Mouse (Mus musculus): ENCODE data around the gene Scaf1. TPM values are rescaled to one million over a fixed set of nuclear protein-coding genes. Genes with fewer than 3 reads are reported as not detected.
A peak's percentile ranks its signal among the peaks of the same experiment; 100 is the strongest.

Gene Scaf1
- polyA plus RNA-seq, 1 experiment: 25.1 TPM

- TF ChIP-seq POLR2A (IDR thresholded peaks at IDR 0.05; ENCODE audit: control insufficient read depth, low read depth, low read length) (no peak), CTCF (IDR thresholded peaks at IDR 0.05; ENCODE audit: control insufficient read depth, insufficient read depth, insufficient replicate concordance, low read depth, low read length) (no peak)
- no peak overlapping the region for H3K4me3 ChIP-seq (ENCODE audit: control insufficient read depth, low read depth, low read length)
- no peaks in the 10 kb centered on the region for H3K27me3 ChIP-seq (ENCODE audit: control insufficient read depth, insufficient read depth, low read length)
- H3K36me3 ChIP-seq (ENCODE audit: control insufficient read depth, insufficient read depth, low read length): peaks cover 3% of the 10 kb centered on the region
- H3K27ac ChIP-seq (ENCODE audit: control insufficient read depth, insufficient read depth, low read depth, low read length): no peak overlapping the region
- H3K4me1 ChIP-seq (ENCODE audit: control insufficient read depth, insufficient read depth, low read length): no peaks in the 10 kb centered on the region
Observed at GRCm38 (mm10) chr7:45005321-45005992, 10.7 kb downstream of the Scaf1 start.

DNA sequence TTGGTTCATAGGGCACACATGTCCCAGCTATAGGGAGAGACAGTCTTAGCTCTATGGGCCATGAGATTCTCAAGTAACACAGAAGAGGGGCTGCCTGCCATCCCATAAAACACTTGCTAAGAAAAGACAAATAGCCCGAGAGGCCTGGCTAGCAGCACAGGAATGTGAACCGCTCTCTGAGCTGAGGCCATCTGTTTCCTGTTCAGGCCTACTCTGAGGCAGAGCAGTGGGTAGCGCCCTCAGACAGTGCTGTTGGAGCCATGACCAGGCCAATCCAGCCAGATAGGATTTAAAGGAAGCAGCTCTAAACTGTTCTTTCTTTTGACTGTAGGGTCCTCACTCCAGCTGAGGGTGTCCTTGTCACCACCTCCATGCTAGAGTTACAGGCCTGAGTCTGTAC, 11.6 kb downstream of the Scaf1 start:
- peaks cover 4% of the 10 kb centered on the region for H3K4me1 ChIP-seq (ENCODE audit: control insufficient read depth, insufficient read depth, low read length)
- TF ChIP-seq CTCF (IDR thresholded peaks at IDR 0.05; ENCODE audit: control insufficient read depth, insufficient read depth, insufficient replicate concordance, low read depth, low read length) (no peak), POLR2A (IDR thresholded peaks at IDR 0.05; ENCODE audit: control insufficient read depth, low read depth, low read length) (no peak)
- H3K4me3 ChIP-seq (ENCODE audit: control insufficient read depth, low read depth, low read length): no peak overlapping the region
- H3K27ac ChIP-seq (ENCODE audit: control insufficient read depth, insufficient read depth, low read depth, low read length): no peak overlapping the region
- H3K36me3 ChIP-seq (ENCODE audit: control insufficient read depth, insufficient read depth, low read length): peaks cover 5% of the 10 kb centered on the region
- H3K27me3 ChIP-seq (ENCODE audit: control insufficient read depth, insufficient read depth, low read length): no peaks in the 10 kb centered on the region

- peaks cover 10% of the 10 kb centered on the region for H3K4me1 ChIP-seq (ENCODE audit: control insufficient read depth, insufficient read depth, low read length)
- no peak for TF ChIP-seq CTCF (IDR thresholded peaks at IDR 0.05; ENCODE audit: control insufficient read depth, insufficient read depth, insufficient replicate concordance, low read depth, low read length)
- TF ChIP-seq POLR2A (IDR thresholded peaks at IDR 0.05; ENCODE audit: control insufficient read depth, low read depth, low read length): peak; percentile 4; the same call in 1 of the 2 replicates
- H3K4me3 ChIP-seq (ENCODE audit: control insufficient read depth, low read depth, low read length): no peak overlapping the region
- H3K36me3 ChIP-seq (ENCODE audit: control insufficient read depth, insufficient read depth, low read length): peaks cover 5% of the 10 kb centered on the region
- no peak overlapping the region for H3K27ac ChIP-seq (ENCODE audit: control insufficient read depth, insufficient read depth, low read depth, low read length)
- no peaks in the 10 kb centered on the region for H3K27me3 ChIP-seq (ENCODE audit: control insufficient read depth, insufficient read depth, low read length)
Observed at GRCm38 (mm10) chr7:45002440-45002839, 13.7 kb downstream of the Scaf1 start.

GRCm38 (mm10) chr7:45000539-45001114, 15.5 kb downstream of the Scaf1 start:
- Histone ChIP-seq H3K4me1 (ENCODE audit: control insufficient read depth, insufficient read depth, low read length) (peaks cover 15% of the 10 kb centered on the region), H3K4me3 (ENCODE audit: control insufficient read depth, low read depth, low read length) (no peak overlapping the region), H3K27ac (ENCODE audit: control insufficient read depth, insufficient read depth, low read depth, low read length) (no peak overlapping the region), H3K36me3 (ENCODE audit: control insufficient read depth, insufficient read depth, low read length) (peaks cover 2% of the 10 kb centered on the region), H3K27me3 (ENCODE audit: control insufficient read depth, insufficient read depth, low read length) (no peaks in the 10 kb centered on the region)
- TF ChIP-seq POLR2A (IDR thresholded peaks at IDR 0.05; ENCODE audit: control insufficient read depth, low read depth, low read length) (no peak), CTCF (IDR thresholded peaks at IDR 0.05; ENCODE audit: control insufficient read depth, insufficient read depth, insufficient replicate concordance, low read depth, low read length) (no peak)

DNA sequence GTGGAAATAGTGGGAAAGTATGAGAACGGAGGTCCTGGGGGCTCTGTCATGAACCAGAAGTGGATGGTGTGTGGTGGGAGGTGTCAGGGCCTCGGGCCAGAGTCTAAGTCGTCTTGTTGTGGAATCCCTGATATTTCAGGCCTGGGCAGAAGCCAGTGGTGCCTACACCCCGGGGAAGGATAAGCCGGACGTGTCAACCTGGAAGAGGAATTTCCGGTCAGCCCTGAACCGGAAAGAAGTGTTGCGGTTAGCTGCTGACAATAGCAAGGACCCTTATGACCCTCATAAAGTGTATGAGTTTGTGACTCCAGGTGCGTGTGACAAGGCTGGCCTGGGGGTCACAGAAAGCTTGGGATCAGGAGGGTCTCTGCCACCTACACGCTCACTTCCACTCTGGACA, 16.4 kb downstream of the Scaf1 start:
- H3K4me3 ChIP-seq (ENCODE audit: control insufficient read depth, low read depth, low read length): no peak overlapping the region

DNA sequence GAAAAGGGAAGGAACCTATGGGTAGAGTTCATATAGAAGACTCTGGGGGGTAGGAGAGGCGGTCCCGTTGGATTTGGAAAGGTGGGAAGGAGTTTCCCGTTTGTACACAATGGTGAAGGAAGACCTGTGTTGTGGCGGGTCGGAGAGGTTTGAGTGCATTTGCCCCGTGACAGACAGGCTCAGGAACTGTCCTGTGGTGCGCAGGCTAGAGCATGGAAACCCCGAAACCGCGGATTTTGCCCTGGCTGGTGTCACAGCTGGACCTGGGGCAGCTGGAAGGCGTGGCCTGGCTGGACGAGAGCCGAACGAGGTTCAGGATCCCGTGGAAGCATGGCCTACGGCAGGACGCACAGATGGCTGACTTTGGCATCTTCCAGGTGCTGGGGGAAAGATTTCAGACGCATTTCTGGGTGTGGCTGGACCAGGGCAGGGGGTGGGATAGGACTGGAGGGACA, 17.6 kb downstream of the Scaf1 start, which contains the start of gene Bcl2l12:
Gene Bcl2l12 (minus strand): TSS at position 212 of the 455 bp plus-strand sequence.
- H3K27ac ChIP-seq (ENCODE audit: control insufficient read depth, insufficient read depth, low read depth, low read length): peak within 1 kb of the TSS; percentile 99
- H3K4me3 ChIP-seq (ENCODE audit: control insufficient read depth, low read depth, low read length): peak within 1 kb of the TSS; percentile 98
- H3K27me3 ChIP-seq (ENCODE audit: control insufficient read depth, insufficient read depth, low read length): no peaks in the 10 kb centered on the region
- H3K4me1 ChIP-seq (ENCODE audit: control insufficient read depth, insufficient read depth, low read length): peaks cover 15% of the 10 kb centered on the region
- peaks cover 2% of the 10 kb centered on the region for H3K36me3 ChIP-seq (ENCODE audit: control insufficient read depth, insufficient read depth, low read length)
- TF ChIP-seq CTCF (IDR thresholded peaks at IDR 0.05; ENCODE audit: control insufficient read depth, insufficient read depth, insufficient replicate concordance, low read depth, low read length): no peak
- TF ChIP-seq POLR2A (IDR thresholded peaks at IDR 0.05; ENCODE audit: control insufficient read depth, low read depth, low read length): no peak

More for the DNA sequence above, 16.4 kb downstream of the Scaf1 start:
- no peaks in the 10 kb centered on the region for H3K27me3 ChIP-seq (ENCODE audit: control insufficient read depth, insufficient read depth, low read length)
- TF ChIP-seq CTCF (IDR thresholded peaks at IDR 0.05; ENCODE audit: control insufficient read depth, insufficient read depth, insufficient replicate concordance, low read depth, low read length): no peak
- TF ChIP-seq POLR2A (IDR thresholded peaks at IDR 0.05; ENCODE audit: control insufficient read depth, low read depth, low read length): no peak
- H3K4me1 ChIP-seq (ENCODE audit: control insufficient read depth, insufficient read depth, low read length): peaks cover 15% of the 10 kb centered on the region
- no peak overlapping the region for H3K27ac ChIP-seq (ENCODE audit: control insufficient read depth, insufficient read depth, low read depth, low read length)
- H3K36me3 ChIP-seq (ENCODE audit: control insufficient read depth, insufficient read depth, low read length): peaks cover 2% of the 10 kb centered on the region

DNA sequence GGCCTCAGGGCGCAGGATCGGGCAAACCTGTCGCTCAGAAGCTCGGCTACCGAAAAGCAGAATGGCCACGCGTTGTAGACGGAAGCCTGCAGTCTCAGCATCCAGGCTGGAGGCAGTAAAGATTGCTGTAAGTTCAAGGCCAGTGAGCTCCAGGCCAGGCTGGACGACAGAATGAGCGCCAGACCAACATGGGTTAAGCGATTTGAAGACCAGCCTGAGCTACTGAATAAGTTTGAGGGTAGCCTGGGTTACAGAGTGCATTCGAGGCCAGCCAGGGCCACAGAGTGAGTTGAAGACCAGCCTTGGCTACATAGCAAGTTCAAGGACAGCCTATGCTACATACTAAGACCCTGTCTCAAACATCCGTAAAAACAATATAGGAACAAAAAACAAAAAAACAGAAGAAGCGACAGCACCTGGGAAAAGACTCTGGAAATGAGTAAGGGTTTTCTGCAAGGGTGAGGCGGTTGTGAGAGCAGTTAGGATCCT, 18.2 kb downstream of the Scaf1 start:
- peak overlapping the region; percentile 98 for H3K4me3 ChIP-seq (ENCODE audit: control insufficient read depth, low read depth, low read length)
- H3K27me3 ChIP-seq (ENCODE audit: control insufficient read depth, insufficient read depth, low read length): no peaks in the 10 kb centered on the region
- no peak for TF ChIP-seq POLR2A (IDR thresholded peaks at IDR 0.05; ENCODE audit: control insufficient read depth, low read depth, low read length)
- TF ChIP-seq CTCF (IDR thresholded peaks at IDR 0.05; ENCODE audit: control insufficient read depth, insufficient read depth, insufficient replicate concordance, low read depth, low read length): no peak
- H3K36me3 ChIP-seq (ENCODE audit: control insufficient read depth, insufficient read depth, low read length): peaks cover 2% of the 10 kb centered on the region
- H3K27ac ChIP-seq (ENCODE audit: control insufficient read depth, insufficient read depth, low read depth, low read length): peak overlapping the region; percentile 99
- peaks cover 15% of the 10 kb centered on the region for H3K4me1 ChIP-seq (ENCODE audit: control insufficient read depth, insufficient read depth, low read length)

Data from testis, adult 2 months (tissue).